Mouse (Mus musculus) fat pad, adult 2 months (tissue): ENCODE data around the gene Erc2.
"Not testable (repeated sequence)": the region's sequence is repeated elsewhere in the genome, so short reads cannot be mapped to it uniquely, and the experiment has no call there.

ENCODE experiments used
- DNase-seq: peaks from one replicate; pipeline ENCODE4 v3.0.0-alpha.2; 2011; ENCODE audit warnings: low read depth, low spot score; ENCODE audit errors: extremely low read depth

The Erc2 gene

DNA sequence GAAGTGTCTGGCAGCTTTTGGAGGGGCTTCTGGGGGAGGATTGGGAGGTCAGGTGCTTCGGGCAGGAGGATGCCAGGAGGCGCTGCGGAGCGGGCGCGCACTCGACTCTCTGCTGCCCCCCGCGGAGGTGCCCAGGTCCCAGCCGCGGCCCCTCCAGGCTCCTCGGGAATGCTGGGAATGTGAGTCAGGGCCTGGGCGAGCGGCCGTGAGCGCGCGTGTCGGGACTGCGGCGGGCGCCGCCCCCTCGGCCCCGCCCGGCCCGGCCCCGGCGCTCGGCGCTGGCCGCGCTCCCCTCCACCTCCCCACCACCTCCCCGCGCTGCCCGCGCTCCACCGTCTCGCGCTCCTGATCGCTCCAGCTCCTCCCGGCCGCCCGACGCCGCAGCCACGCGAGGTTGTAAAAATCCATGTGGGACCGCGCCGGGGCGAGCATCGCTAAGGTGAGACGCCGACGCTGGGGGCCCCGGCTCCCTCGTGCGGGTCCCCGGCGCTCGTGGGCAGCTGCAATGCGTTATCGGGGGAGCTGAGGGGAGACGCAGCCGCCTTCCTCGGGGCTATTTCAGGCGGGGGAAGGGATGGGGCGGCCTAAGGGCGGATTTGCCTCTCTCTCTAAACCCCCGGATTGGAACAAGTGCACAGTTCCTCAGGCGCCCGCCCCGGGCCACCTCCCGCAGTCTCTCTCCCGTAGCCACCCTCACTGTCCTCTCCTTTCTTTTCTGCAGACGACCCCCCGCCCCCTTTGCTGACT lies at the start of gene Erc2:
TSS of gene Erc2 (plus strand) at position 253 of the 747 bp plus-strand sequence.
- no peak for DNase-seq

DNA sequence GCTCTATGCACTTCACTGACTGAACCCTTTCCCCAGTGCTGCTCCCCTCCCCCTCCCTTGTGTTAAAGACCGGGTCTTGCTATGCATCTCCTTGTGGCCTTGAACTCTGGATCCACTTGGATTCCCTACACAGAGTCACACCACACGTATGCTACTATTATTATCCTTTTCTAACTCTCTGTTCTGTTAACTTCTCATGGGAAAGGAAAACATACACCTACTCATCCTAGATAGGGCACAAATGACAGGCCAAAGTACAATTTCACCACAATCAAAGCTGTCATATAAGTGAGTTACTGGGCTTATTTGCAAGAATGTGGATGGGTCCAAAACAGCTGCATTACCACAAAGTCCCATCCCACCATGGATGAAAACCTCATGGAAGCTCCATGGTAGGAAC lies 43.8 kb upstream of the Erc2 start:
- no peak for DNase-seq

DNA sequence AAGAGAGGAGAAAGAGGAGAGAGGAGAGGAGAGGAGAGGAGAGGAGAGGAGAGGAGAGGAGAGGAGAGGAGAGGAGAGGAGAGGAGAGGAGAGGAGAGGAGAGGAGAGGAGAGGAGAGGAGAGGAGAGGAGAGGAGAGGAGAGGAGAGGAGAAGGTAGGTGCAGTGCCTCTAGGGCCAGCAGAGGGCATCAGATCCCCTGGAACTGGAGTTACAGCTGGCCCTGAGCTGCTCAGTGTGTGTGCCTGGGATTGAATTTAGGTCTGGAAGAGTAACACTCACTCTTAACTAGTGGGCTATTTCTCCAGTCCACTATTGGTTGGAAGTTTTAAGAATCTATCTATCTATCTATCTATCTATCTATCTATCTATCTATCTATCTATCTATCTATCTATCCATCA lies 32.6 kb upstream of the Erc2 start:
- not testable (repeated sequence) for DNase-seq

DNA sequence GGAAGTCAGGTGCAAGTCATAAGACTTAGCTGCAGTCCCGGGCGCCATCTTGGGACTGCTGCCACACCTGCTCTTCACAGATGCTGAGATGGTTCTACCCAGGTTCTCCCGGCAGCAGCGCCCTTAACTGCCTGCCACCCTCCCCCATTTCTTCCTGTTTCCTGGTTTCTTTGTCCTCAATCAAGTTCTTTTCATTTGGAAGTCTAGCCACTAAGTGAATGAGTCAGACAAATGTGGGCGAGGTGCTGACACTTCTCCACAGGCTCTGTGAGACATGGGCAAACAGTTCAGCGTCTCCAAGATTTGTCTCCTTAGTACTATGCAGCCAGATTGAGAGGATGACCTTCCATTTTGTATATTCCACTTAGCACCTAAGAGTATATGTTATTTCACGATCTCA lies 30.1 kb upstream of the Erc2 start:
- DNase-seq, result no peak

DNA sequence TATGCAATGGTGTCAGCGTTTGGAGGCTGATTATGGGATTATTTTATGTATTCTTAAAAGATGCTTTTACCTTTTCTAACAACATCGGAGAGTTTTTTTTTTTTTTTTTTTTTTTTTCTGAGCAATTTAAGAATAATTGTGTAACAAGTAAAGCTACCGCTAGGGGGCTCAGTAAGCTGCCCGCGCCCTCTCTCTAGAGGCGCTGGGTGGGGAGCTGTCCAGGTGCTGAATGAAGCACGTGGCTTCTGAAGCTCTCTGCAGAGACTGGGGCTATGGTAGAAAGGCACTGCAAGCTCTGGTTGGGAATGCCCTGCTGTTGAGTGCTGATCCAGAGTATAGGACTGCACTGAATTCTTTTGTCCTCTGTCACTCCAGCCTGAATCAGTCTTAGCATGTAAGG lies 26.0 kb upstream of the Erc2 start:
- no peak for DNase-seq

DNA sequence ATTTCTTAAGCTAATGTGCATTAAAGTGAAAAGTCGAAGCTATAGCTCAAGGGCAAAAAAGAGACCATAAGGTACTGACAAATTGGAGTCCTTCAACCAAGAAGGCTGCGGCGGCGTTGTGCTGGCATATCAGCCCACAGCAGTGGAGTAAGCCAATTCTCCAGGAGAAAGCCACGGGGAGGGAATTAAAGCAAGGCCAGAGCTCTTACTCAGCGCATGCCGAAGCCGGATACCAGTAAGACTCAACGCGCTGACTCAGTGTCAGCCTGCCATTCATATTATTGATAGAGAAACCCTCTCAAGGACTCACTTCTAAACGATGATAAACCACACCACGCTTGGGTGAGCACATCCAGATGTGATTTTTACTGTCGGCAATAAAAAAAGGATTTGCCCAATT lies 20.1 kb upstream of the Erc2 start:
- no peak for DNase-seq

DNA sequence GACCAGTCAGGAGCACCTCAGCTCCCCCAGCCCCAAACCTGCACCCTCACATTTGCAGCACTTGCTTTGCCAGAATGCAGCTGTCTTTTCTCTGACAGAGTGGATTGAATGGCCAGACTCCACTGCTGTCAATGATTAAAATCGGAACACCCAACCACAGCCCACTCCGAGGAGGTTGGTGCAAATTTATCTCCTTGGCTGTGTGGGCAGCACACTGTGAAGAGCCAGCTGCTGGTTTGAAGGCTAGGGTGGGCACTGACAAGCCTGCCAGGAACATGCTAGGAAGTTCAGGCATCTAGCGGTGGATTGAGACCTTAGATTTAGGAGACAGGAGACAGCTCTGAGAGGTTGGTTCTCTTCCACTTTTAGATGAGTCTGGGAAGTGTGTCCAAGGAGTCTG lies 14.8 kb upstream of the Erc2 start:
- DNase-seq, result no peak

DNA sequence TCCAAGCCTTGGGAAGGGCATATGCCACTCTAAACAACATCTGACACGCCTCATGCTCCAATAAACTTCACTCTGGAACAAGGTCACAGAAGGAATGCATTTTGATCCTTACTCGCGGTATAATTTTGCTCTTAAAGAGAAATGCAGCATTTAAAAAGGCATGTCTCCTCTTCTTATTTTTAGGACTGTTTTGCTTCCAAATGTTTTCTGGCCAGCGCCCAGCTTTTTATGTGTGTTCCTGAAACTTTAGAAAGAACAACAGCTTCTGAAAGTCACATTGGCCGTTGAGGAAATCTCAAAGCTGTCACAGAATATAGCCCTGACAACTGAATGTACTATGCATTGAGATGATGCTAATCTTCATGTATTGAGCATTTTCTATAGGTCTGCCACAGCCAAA lies 8.5 kb upstream of the Erc2 start:
- DNase-seq, result no peak

DNA sequence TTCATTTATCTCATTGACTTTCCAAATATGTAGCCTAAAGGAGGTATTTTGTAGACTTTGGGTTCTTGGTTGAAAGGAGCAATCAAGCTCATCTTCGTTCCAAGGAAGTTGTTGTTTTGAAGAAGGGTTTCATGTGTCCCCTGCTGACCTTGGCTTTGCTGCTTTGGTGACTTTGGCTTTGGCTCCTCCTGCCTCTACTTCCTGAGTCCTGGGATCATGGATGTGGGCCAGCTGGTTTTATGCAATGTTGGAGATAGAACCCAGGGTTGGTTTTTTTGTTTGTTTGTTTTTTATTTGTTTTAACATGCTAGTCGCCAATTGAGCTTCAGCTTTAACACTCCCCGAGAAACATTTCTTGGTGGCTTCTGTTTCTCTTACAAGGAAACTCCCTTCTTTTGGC lies 4.9 kb upstream of the Erc2 start:
- DNase-seq, result no peak

DNA sequence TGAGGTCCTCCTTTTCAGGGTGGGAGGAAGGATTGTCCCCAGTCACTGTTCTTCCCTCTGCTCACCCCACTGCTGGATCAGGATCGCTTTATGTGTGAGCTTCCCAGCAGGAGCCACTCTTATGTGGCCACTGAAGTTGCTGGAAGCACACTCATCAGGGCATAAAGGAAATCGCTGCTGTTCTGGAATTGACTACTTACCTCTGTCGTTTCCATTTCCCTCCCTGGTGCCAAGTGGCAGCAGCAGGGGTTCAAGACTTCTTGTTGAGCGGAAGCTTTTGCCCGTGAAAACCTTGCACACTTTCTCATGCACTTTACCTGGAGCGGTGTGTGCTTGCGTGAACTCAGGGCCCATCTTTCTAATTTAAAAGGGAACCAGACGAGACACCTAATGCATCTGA lies 652 bp upstream of the Erc2 start:
- no peak for DNase-seq

DNA sequence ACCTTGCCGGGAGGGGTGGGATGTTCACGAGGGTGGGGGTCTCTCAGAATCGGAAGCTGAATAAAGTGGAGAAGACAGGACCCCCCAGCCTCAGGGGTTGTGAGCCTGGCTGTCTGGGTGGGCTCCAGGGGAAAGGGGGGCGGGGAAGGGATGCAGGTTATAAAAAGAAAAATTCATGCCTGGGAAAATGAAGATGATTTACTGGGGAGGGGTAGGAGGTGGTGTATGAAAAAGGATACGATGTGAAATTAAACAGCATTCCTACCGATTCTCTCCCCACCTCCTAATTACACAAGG lies 643 bp downstream of the Erc2 start:
- DNase-seq, result no peak

DNA sequence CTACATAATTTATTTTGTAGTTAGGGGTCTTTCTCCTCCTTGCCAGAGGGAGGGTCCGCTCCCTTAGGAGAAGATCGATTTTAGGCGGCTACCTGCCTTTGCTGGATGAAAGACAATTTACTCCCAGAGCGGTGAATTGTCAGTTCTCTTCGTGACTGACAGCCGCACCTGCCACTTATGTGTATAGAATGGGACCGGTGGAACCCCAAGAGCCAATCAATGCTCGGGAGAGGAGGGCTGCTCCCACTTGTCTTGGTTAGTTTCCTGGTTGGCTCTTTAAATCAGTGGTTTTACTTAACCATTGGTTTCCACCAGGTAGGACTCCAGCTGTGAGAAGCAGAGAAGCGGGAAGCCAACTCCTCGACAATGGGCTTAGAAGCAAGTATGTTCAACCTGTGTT lies 1.1 kb downstream of the Erc2 start:
- DNase-seq, result no peak

DNA sequence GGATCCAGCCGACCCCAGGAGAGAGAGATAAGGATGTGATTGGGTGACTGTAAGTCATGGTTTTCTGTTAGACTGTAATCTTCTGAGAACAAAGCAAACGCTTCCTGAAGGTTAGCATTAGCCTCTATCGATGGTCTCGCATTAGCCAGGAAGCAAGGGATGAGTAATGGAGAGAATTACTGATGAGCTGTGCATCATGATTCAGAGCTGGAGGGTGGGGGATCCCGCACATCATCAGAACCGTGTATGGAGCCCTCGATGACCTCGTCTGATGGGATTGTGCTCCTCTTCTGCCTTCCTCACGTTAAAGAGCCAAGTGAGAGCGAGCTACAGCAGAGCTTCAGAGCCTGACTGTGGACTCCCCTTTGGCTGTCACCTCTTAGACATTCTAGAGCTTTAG lies 6.5 kb downstream of the Erc2 start:
- no peak for DNase-seq

DNA sequence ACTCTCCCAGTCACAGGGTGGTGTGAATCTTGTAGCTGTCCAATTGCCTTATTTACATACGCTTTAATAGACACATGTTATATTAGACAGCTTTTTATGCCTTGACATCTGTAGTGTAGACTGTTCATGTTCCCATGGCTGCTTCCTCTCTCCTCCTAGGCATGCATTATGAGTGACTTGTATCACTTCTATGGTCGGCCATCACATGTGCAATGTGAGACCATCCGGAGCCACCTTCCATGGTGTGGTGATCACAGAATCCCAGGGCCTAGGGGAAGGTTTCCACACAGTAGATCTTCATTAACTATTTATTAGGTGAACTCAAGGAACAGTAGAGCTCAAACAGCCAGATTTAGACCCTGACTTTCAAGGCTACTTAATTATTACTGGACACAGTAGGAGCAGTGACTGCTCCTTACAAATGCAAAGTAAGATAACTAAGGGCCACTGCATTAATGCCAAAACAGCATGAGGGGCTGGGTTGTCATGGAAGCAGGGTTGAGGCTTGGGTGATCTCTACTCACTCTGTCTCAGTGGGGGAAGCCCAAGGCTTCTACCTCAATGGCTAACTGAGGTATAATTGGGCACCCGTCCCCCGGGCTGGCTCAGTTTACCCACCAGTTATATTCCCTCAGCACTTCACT lies 7.3 kb downstream of the Erc2 start:
- no peak for DNase-seq

DNA sequence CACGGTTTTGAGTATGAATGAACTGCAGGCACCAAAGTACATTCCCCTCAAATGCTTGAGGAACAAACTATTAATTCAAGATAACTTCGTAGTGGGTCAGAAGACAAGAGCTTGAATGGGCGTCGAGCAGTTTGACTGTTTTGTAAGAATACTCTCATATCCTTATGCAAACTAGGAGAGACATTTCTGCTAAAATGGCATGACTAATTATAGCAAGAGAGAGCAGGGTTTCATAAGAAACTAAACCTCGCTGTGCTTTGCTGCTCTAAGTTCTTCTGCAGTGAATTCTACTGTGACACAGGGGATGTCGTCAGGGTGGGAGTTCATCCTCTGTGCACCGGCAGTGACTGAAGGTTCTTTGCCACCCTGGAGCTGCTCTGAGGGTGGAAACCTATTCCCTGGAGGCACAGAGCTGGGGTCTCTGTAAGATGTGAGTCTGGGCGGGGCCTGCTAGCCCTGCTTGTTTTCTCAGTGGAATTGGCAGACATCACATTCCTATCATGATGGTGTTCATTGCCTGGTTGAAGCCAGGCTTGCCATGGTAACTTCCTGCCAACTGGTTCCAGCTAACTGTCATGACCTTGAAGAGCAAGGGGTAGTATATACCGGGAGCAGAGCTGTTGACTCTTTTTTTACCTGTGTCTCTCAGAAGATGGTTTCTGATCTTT lies 8.9 kb downstream of the Erc2 start:
- no peak for DNase-seq

DNA sequence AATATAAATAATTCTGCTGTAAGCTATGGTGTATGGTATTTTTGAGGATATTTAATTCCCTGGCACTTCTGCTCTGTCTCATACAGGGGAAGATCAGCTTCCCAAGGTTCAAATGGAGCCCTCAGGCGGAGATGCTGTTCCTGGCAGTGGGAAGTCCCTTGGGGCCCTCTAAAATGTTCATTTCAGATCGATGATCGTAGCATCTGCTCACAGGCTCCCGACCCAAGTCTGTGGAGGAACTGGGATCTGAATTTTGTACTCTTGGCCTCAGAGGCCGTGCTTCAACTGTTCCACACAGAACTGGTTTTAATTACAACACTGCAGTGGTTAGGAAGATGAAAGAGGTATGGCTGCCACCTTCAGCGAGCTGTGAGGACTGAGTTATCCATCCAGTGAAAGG lies 12.5 kb downstream of the Erc2 start:
- no peak for DNase-seq

DNA sequence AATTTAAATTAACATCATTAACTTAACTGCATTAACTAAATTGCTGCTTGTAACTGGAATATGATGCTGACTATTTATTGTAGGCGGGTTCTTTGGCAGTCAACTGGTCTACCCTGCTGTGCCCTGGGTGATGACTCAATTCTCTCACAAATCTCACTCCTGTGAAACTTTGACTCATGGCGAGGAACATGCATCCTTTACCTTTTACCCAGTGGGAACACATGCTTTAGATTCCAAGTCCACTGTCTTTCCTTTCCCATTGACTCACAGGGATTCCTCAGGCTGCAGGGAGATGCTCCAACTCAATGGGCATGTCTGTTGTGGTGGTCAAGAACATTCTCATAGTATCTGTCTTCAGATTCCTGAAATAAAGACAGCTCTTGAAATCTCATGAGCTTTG lies 14.3 kb downstream of the Erc2 start:
- no peak for DNase-seq

DNA sequence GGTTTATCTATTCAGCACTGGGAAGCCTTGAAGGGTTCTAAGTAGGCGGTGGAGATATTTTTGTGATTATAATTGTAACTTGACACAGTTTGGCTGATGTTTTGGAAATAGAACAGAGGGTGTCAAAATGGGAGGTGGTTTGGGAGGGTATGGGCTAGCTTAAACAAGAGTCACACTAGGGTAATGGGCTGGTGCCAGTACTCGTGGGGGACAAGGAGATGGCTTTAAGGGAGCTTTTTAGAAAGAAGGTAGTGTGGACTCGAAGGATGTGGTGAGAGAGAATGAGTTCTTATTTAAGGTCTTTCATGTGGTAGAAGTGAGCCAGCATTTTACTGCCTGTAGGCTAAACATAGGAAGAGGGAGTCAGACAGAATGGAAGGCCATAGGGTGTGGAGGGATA lies 19.2 kb downstream of the Erc2 start:
- no peak for DNase-seq

DNA sequence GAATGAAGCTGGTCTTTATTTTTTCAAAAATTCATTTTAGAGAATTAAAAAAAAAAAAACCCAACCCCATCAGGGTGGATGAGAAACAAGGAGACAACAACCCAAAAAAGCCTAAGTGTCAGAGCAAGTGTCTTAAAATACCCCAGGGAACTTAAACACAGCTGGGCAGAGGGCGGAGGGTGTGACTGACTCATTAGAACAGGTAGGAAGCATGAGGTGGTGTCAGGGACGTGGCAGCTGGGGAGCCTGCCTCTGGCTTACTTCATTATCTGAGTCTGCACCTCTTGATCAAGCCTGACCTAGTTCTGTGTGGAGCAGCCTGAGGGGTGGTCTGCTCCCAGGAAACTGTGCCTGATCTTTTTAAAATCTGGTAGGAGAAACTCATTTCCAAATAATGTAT lies 20.8 kb downstream of the Erc2 start:
- DNase-seq, result no peak

DNA sequence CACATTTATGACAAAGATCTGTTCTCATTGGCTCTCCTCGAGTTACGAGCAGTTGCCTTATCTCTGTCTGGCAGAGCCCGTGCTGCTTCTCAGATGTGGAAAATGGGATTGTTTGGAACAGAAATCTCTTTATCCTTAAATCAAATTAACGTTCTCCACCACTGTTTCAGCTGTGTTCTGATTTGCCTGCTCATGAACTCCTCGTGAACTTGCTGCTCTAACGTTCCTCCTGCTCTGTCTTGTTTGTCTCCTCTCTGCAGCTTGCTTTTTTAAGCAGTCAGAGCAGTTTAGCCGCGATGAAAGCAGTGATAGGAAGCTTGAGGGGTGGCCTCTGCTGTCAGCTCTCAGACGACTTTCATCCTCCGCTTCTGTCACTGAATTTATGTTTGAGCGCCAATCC lies 32.4 kb downstream of the Erc2 start:
- no peak for DNase-seq

DNA sequence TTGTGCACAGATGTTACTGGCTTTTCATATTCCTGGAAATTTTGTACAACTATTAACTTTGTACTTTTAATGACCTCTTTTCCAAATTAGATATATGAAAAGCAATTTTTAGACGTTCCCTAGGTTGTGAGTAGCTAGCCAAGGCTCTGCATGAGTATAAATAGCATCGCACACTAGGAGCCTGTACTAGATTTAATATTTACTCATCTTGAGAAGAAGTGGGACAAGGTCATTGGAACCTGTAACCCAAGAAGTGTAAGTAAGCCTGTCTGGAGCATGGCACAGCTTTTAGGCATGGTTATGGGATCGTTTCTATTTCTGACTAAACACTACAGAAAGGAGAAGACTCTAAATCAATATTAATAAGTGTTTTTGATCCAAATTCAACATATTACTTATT lies 36.4 kb downstream of the Erc2 start:
- no peak for DNase-seq

DNA sequence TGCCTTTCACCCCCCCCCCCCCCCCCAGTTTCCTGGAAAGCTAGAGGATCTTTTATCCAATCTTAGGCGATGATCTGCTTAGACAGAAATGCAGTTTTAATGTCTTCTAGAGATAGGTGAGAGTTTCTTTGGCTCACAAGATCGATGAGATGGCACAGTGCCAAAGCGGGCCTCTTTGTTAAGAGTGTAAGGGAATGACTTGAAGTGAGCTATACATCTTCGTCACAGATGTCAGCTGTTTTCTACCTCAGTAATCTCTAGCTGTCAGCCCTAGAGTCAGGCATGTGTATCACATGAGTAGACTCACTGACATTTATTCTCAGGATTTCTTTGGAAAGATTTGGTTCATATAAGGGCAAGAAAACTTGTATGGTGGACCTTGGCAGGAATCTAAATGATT lies 39.2 kb downstream of the Erc2 start:
- no peak for DNase-seq

DNA sequence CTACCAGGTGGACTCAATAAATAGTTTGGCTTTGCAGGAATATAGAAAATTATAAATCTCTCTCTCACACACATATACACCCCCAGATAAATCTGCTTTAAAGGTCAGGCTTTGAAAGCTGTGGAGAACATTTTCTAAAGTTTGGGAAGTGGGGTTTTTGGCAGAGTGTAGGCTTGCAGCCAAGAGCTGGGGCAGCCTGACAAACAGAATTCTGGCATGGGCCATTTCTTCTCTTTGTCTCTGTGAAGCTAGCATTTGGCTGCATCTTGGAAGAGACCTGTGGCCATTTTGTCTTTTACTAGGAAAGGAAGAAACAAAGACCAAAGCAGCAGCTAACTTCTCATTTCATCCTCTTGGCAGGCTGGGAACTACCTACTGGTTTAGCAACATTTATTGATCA lies 40.0 kb downstream of the Erc2 start:
- no peak for DNase-seq
